Mouse (Mus musculus) forebrain, embryonic 13.5 days (tissue): ENCODE measurements at regions not wholly inside any gene's neighbourhood (a gene's known extent, or its start where the extent isn't known, plus 50 kb on each side); places are given as distances from the start of the nearest gene placed in this dataset.

Experiments used
- ATAC-seq: fragments of 200-750 bp; cut with Nextera tagmentation; 2 replicates; pipeline ENCODE4 v1.8.0; 2017
- H3K27ac ChIP-seq: fragments of 300-500 bp; sonication (generic); 2 replicates; pipeline ENCODE4 v1.5.1; 2015; ENCODE audit warnings: inconsistent platforms, mild to moderate bottlenecking, moderate library complexity
- H3K27me3 ChIP-seq: fragments of 300-500 bp; sonication (generic); 2 replicates; pipeline ENCODE4 v1.6.1; 2015; ENCODE audit warnings: mild to moderate bottlenecking, inconsistent platforms
- H3K36me3 ChIP-seq: fragments of 300-500 bp; sonication (generic); 2 replicates; pipeline ENCODE4 v1.6.1; 2015; ENCODE audit warnings: mild to moderate bottlenecking, inconsistent platforms; ENCODE audit not compliant: poor library complexity, severe bottlenecking
- H3K4me1 ChIP-seq: fragments of 300-500 bp; sonication (generic); 2 replicates; pipeline ENCODE4 v1.6.1; 2015; ENCODE audit warnings: inconsistent platforms
- H3K4me2 ChIP-seq: fragments of 300-500 bp; sonication (generic); 2 replicates; pipeline ENCODE4 v1.6.1; 2015; ENCODE audit warnings: inconsistent platforms, mild to moderate bottlenecking, moderate library complexity
- H3K4me3 ChIP-seq: fragments of 300-500 bp; sonication (generic); 2 replicates; pipeline ENCODE4 v1.5.1; 2015; ENCODE audit warnings: mild to moderate bottlenecking, inconsistent platforms
- H3K9ac ChIP-seq: fragments of 300-500 bp; sonication (generic); 2 replicates; pipeline ENCODE4 v1.6.1; 2015; ENCODE audit warnings: mild to moderate bottlenecking, inconsistent platforms
- H3K9me3 ChIP-seq: fragments of 300-500 bp; sonication (generic); replicated peaks from 2 replicates; pipeline ENCODE4 v1.6.1; 2016; ENCODE audit warnings: inconsistent platforms
- WGBS: fragments of 180-500 bp; shearing (Covaris S2); methylation state at CpG from one replicate; pipeline ENCODE4 v1.1.7; 2015; 5-methylcytosine and 5-hydroxymethylcytosine counted together

DNA sequence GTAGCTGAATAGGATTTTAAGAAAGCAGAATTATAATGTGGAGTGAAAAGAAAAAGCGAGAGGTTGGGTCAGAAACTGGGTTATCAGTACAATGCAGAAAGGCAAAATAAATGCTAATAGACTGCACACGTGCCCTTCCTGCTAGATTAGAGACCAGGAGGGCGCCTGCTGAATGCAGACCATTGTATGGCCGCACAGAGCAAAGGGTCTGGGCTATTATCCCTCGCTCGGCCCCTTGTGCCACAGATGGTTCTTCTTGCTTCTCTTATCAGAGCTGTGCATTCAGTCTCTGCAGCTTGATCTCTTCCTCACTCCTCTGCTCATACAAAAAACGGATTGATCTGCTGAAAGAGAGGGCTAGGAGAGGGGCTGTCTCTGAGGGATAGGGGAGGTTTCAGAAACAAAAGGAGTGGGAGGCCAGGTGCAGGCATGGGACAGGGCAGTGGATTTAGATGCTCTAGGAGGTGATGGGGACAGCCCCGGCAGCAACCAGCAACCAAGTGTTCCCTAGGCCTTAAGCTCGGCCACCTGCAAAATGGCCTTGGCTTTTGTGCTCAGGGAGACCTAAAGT lies 225.7 kb upstream of the Klhl29 start:
- Histone ChIP-seq H3K36me3 (no peaks in the 10 kb centered on the region), H3K27me3 (no peaks in the 10 kb centered on the region), H3K4me1 (peaks cover 4% of the 10 kb centered on the region; the same call in 1 of the 2 replicates), H3K9ac (no peak overlapping the region), H3K9me3 (no peaks in the 10 kb centered on the region), H3K4me3 (no peak overlapping the region), H3K27ac (no peak overlapping the region), H3K4me2 (no peak overlapping the region)
- whole genome bisulfite sequencing, result 33% methylated on average over 9 of the region's 9 CpGs
- peak; percentile 27; the same call in 1 of the 2 replicates for ATAC-seq

- ATAC-seq, result no peak
- Histone ChIP-seq H3K27me3 (no peaks in the 10 kb centered on the region), H3K4me3 (no peak overlapping the region), H3K4me2 (no peak overlapping the region), H3K36me3 (no peaks in the 10 kb centered on the region), H3K9me3 (no peaks in the 10 kb centered on the region), H3K27ac (no peak overlapping the region), H3K9ac (no peak overlapping the region), H3K4me1 (peaks cover 4% of the 10 kb centered on the region; the same call in 1 of the 2 replicates)
- 91% methylated on average over 1 of the region's 1 CpGs for WGBS
Measured at GRCm38 (mm10) chr12:5599426-5599825, 223.9 kb upstream of the Klhl29 start.

- H3K27me3 ChIP-seq, result no peaks in the 10 kb centered on the region
- no peak overlapping the region for H3K9ac ChIP-seq
- H3K9me3 ChIP-seq, result no peaks in the 10 kb centered on the region
- no peak overlapping the region for H3K27ac ChIP-seq
- no peak for ATAC-seq
- no peak overlapping the region for H3K4me2 ChIP-seq
- H3K4me1 ChIP-seq, result peaks cover 4% of the 10 kb centered on the region; the same call in 1 of the 2 replicates
- no peaks in the 10 kb centered on the region for H3K36me3 ChIP-seq
- H3K4me3 ChIP-seq, result no peak overlapping the region
- WGBS, result 97% methylated on average over 4 of the region's 4 CpGs
Measured at GRCm38 (mm10) chr12:5598961-5599360, 223.5 kb upstream of the Klhl29 start.

- Histone ChIP-seq H3K36me3 (no peaks in the 10 kb centered on the region), H3K27ac (no peak overlapping the region), H3K9ac (no peak overlapping the region), H3K9me3 (no peaks in the 10 kb centered on the region), H3K4me2 (no peak overlapping the region), H3K4me1 (no peaks in the 10 kb centered on the region), H3K4me3 (no peak overlapping the region), H3K27me3 (no peaks in the 10 kb centered on the region)
- no peak for ATAC-seq
- WGBS, result 79% methylated on average over 6 of the region's 6 CpGs
Measured at GRCm38 (mm10) chr12:5572831-5573230, 197.3 kb upstream of the Klhl29 start.

DNA sequence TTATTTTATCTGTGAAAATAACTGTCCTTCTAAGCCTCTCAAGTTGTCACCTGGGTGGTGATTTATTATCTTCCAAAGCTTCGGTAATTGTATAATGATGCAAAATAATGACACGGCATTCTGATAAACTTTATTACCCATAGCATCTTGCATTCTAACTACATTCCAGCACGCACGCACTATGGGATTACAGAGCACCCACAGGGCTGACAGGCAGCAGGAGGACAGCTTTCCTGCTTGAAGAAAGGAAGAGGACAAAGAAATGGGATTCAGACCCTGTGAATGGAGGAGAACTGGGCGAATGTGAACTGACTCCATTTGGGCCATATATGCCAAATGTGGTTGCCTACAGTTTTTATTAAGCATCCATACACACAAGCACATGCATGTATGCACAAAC lies 193.5 kb upstream of the Klhl29 start:
- H3K4me3 ChIP-seq, result no peak overlapping the region
- no peaks in the 10 kb centered on the region for H3K4me1 ChIP-seq
- H3K27ac ChIP-seq, result no peak overlapping the region
- H3K4me2 ChIP-seq, result no peak overlapping the region
- no peaks in the 10 kb centered on the region for H3K36me3 ChIP-seq
- no peaks in the 10 kb centered on the region for H3K27me3 ChIP-seq
- H3K9ac ChIP-seq, result no peak overlapping the region
- no peak for ATAC-seq
- 75% methylated on average over 5 of the region's 5 CpGs for WGBS
- H3K9me3 ChIP-seq, result no peaks in the 10 kb centered on the region

DNA sequence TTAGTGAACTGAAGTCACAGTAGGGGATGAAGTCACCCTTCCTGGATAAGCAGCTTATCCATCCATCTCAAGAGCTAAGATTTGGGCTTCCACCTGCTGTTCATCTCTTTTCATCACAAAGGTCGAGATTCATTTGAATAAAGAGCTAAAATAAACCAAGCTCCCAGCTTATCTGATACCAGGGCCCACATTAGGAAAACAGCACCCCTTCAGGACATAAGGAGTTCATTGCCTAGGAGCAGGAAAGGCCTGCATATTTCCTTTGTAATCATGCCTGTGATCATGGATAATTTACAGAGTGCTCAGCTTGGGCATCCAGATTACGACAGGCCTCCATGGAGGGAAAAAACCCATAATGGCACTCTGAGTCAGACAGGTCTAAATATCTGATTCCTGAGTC lies 190.7 kb upstream of the Klhl29 start:
- WGBS, result 11% methylated on average over 2 of the region's 2 CpGs
- Histone ChIP-seq H3K9me3 (no peaks in the 10 kb centered on the region), H3K4me1 (no peaks in the 10 kb centered on the region), H3K4me2 (no peak overlapping the region), H3K36me3 (no peaks in the 10 kb centered on the region), H3K9ac (no peak overlapping the region), H3K4me3 (no peak overlapping the region), H3K27ac (no peak overlapping the region), H3K27me3 (no peaks in the 10 kb centered on the region)
- ATAC-seq, result no peak

DNA sequence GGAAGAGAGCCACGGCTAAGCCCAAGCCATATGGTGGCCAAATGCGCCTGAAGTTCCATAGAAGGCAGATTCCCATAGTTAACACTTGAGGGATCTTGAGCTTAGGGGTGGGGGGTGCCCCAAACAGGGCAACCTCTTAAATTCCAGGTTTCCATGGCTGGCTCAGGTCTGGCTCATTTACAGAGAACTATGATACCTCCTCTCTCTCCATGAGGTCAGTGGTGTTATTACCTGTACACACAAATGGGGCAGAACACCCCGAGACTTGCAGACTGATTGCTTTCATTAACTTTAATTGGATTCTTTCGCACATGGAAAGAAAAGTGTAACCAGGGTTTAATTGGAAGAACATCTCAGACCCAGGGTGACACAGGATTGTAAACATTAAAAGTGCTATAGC lies 177.1 kb upstream of the Klhl29 start:
- WGBS, result 71% methylated on average over 4 of the region's 4 CpGs
- no peak overlapping the region for H3K4me2 ChIP-seq
- no peaks in the 10 kb centered on the region for H3K27me3 ChIP-seq
- no peaks in the 10 kb centered on the region for H3K36me3 ChIP-seq
- no peak overlapping the region for H3K27ac ChIP-seq
- peaks cover 23% of the 10 kb centered on the region for H3K4me1 ChIP-seq
- no peaks in the 10 kb centered on the region for H3K9me3 ChIP-seq
- no peak overlapping the region for H3K9ac ChIP-seq
- ATAC-seq, result no peak
- H3K4me3 ChIP-seq, result no peak overlapping the region

- Histone ChIP-seq H3K4me1 (peaks cover 24% of the 10 kb centered on the region), H3K36me3 (no peaks in the 10 kb centered on the region), H3K9ac (no peak overlapping the region), H3K4me2 (no peak overlapping the region), H3K4me3 (no peak overlapping the region), H3K9me3 (no peaks in the 10 kb centered on the region), H3K27me3 (no peaks in the 10 kb centered on the region), H3K27ac (no peak overlapping the region)
- WGBS, result 62% methylated on average over 2 of the region's 2 CpGs
- no peak for ATAC-seq
Measured at GRCm38 (mm10) chr12:5551901-5552300, 176.4 kb upstream of the Klhl29 start.

- ATAC-seq, result no peak
- H3K4me3 ChIP-seq, result no peak overlapping the region
- H3K27me3 ChIP-seq, result no peaks in the 10 kb centered on the region
- no peaks in the 10 kb centered on the region for H3K36me3 ChIP-seq
- WGBS, result 18% methylated on average over 7 of the region's 7 CpGs
- H3K4me1 ChIP-seq, result peaks cover 24% of the 10 kb centered on the region
- H3K9ac ChIP-seq, result no peak overlapping the region
- no peak overlapping the region for H3K27ac ChIP-seq
- no peaks in the 10 kb centered on the region for H3K9me3 ChIP-seq
- no peak overlapping the region for H3K4me2 ChIP-seq
Measured at GRCm38 (mm10) chr12:5549796-5550195, 174.3 kb upstream of the Klhl29 start.

DNA sequence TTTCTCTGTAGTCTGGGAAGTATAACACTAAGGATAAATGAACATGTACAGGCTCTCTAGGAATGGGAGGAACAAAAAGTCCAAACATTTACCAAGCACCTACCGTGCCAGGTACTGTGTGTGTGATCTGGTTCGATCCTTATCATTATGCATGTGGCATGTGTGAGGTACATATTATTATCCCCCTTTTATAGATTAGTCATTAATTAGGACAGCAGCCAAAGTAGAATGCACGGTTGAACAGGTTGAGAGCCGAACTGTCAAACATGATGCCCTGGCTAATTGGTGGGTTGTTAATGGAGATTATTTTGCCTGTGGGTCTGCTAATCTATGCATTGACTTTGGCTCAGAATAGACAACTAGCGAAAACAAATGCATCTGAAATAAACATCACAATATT lies 172.2 kb upstream of the Klhl29 start:
- WGBS, result 38% methylated on average over 5 of the region's 5 CpGs
- H3K27ac ChIP-seq, result no peak overlapping the region
- peak; percentile 58; the same call in 1 of the 2 replicates for ATAC-seq
- no peak overlapping the region for H3K9ac ChIP-seq
- no peaks in the 10 kb centered on the region for H3K27me3 ChIP-seq
- no peak overlapping the region for H3K4me3 ChIP-seq
- no peak overlapping the region for H3K4me2 ChIP-seq
- H3K36me3 ChIP-seq, result no peaks in the 10 kb centered on the region
- H3K9me3 ChIP-seq, result no peaks in the 10 kb centered on the region
- peaks cover 24% of the 10 kb centered on the region for H3K4me1 ChIP-seq

GRCm38 (mm10) chr12:5542701-5543100 lies 167.2 kb upstream of the Klhl29 start:
- Histone ChIP-seq H3K4me3 (no peak overlapping the region), H3K4me1 (peaks cover 2% of the 10 kb centered on the region; the same call in 1 of the 2 replicates), H3K9ac (no peak overlapping the region), H3K9me3 (no peaks in the 10 kb centered on the region), H3K27ac (no peak overlapping the region), H3K36me3 (no peaks in the 10 kb centered on the region), H3K27me3 (no peaks in the 10 kb centered on the region), H3K4me2 (no peak overlapping the region)
- no peak for ATAC-seq

- 78% methylated on average over 4 of the region's 4 CpGs for WGBS
- no peaks in the 10 kb centered on the region for H3K36me3 ChIP-seq
Measured at GRCm38 (mm10) chr12:5496299-5496698, 120.8 kb upstream of the Klhl29 start.

More at GRCm38 (mm10) chr12:5496299-5496698, 120.8 kb upstream of the Klhl29 start:
- Histone ChIP-seq H3K4me3 (no peak overlapping the region), H3K9ac (no peak overlapping the region), H3K27ac (no peak overlapping the region), H3K27me3 (no peaks in the 10 kb centered on the region), H3K4me2 (no peak overlapping the region), H3K4me1 (peaks cover 9% of the 10 kb centered on the region), H3K9me3 (no peaks in the 10 kb centered on the region)
- no peak for ATAC-seq
